Mouse (Mus musculus) MEL (cell line): ENCODE measurements around the gene Mydgf. TPM values are rescaled to one million over a fixed set of nuclear protein-coding genes. Genes with fewer than 3 reads are reported as not detected.

Source experiments
- DNase-seq: peaks from one replicate; pipeline ENCODE4 v3.0.0; 2011; ENCODE audit warnings: low read depth, low spot score
- H3K27ac ChIP-seq: 2 replicates; pipeline ENCODE4 v1.5.1; 2012; ENCODE audit warnings: low read depth, mild to moderate bottlenecking, control low read depth, low read length, moderate library complexity; ENCODE audit not compliant: control insufficient read depth
- H3K27me3 ChIP-seq, 2 experiments: fragments of 150-350 bp in 1 of 2; sonication (generic) in 1 of 2; 2 replicates each; pipeline ENCODE4 v1.6.1; 2012; ENCODE audit warnings: low read length in 2 of 2, mild to moderate bottlenecking in 2 of 2, improper control_type of control experiment in 1 of 2, moderate library complexity in 1 of 2; ENCODE audit not compliant: insufficient read depth in 2 of 2, control insufficient read depth in 1 of 2
- H3K36me3 ChIP-seq, 2 experiments: 2 replicates each; pipeline ENCODE4 v1.6.1; 2012 to 2014; ENCODE audit warnings: low read length in 2 of 2, improper control_type of control experiment in 1 of 2, inconsistent platforms in 1 of 2, mild to moderate bottlenecking in 1 of 2; ENCODE audit not compliant: insufficient read depth in 2 of 2, control insufficient read depth in 1 of 2
- H3K4me1 ChIP-seq, 2 experiments: fragments of 150-350 bp in 1 of 2; sonication (generic) in 1 of 2; 2 replicates each; pipeline ENCODE4 v1.6.1; 2012; ENCODE audit warnings: low read length in 2 of 2, improper control_type of control experiment in 1 of 2, mild to moderate bottlenecking in 1 of 2; ENCODE audit not compliant: insufficient read depth in 2 of 2, control insufficient read depth in 1 of 2
- H3K4me3 ChIP-seq, 2 experiments: fragments of 150-350 bp in 1 of 2; sonication (generic) in 1 of 2; 2 replicates each; pipeline ENCODE4 v1.5.1; 2012; ENCODE audit warnings: low read depth in 2 of 2, low read length in 2 of 2, mild to moderate bottlenecking in 2 of 2, moderate library complexity in 2 of 2, control low read depth in 1 of 2, improper control_type of control experiment in 1 of 2; ENCODE audit not compliant: control insufficient read depth in 1 of 2, insufficient read depth in 1 of 2
- H3K79me2 ChIP-seq: 2 replicates; pipeline ENCODE4 v1.6.1; 2012; ENCODE audit warnings: mild to moderate bottlenecking, low read length, moderate library complexity; ENCODE audit not compliant: control insufficient read depth, poor library complexity, insufficient read depth
- H3K9ac ChIP-seq: 2 replicates; pipeline ENCODE4 v1.6.1; 2012; ENCODE audit warnings: low read depth, mild to moderate bottlenecking, control low read depth, low read length, moderate library complexity; ENCODE audit not compliant: control insufficient read depth, poor library complexity, severe bottlenecking
- H3K9me3 ChIP-seq: fragments of 150-350 bp; sonication (generic); replicated peaks from 2 replicates; pipeline ENCODE4 v1.6.1; 2012; ENCODE audit warnings: mild to moderate bottlenecking, low read length, improper control_type of control experiment, moderate library complexity; ENCODE audit not compliant: insufficient read depth
- E2F4 ChIP-seq: IDR thresholded peaks from 2 replicates; pipeline ENCODE4 v1.6.1; 2011; ENCODE audit warnings: low read depth, low read length, improper control_type of control experiment, borderline replicate concordance
- GABPA ChIP-seq: IDR thresholded peaks from 2 replicates; pipeline ENCODE4 v1.6.1; 2012; ENCODE audit warnings: low read depth, mild to moderate bottlenecking, inconsistent platforms, low read length, improper control_type of control experiment, moderate library complexity
- JUND ChIP-seq: IDR thresholded peaks from 2 replicates; pipeline ENCODE4 v1.6.1; 2011; ENCODE audit warnings: low read depth, mild to moderate bottlenecking, improper control_type of control experiment, low read length
- KAT2A ChIP-seq: conservative IDR thresholded peaks from 2 replicates; pipeline ENCODE4 v1.6.1; 2012; ENCODE audit warnings: low read depth, low read length, improper control_type of control experiment, inconsistent platforms
- MAFK ChIP-seq: IDR thresholded peaks from 2 replicates; pipeline ENCODE4 v1.6.1; 2011; ENCODE audit warnings: low read depth, mild to moderate bottlenecking, low read length, improper control_type of control experiment, borderline replicate concordance
- MAX ChIP-seq: IDR thresholded peaks from 2 replicates; pipeline ENCODE4 v1.6.1; 2011; ENCODE audit warnings: low read length, improper control_type of control experiment
- MEF2A ChIP-seq: IDR thresholded peaks from 2 replicates; pipeline ENCODE4 v1.6.1; 2014; ENCODE audit warnings: low read depth, mild to moderate bottlenecking, inconsistent platforms, low read length, improper control_type of control experiment; ENCODE audit not compliant: poor library complexity, insufficient replicate concordance, severe bottlenecking; ENCODE audit errors: extremely low read depth
- POLR2AphosphoS2 ChIP-seq: IDR thresholded peaks from 2 replicates; pipeline ENCODE4 v1.6.1; 2011; ENCODE audit warnings: low read length, improper control_type of control experiment
- RAD21 ChIP-seq: IDR thresholded peaks from 2 replicates; pipeline ENCODE4 v1.6.1; 2011; ENCODE audit warnings: mild to moderate bottlenecking, low read depth, low read length, improper control_type of control experiment
- SIN3A ChIP-seq: IDR thresholded peaks from 2 replicates; pipeline ENCODE4 v1.6.1; 2012; ENCODE audit warnings: low read length, improper control_type of control experiment, inconsistent platforms
- UBTF ChIP-seq: IDR thresholded peaks from 2 replicates; pipeline ENCODE4 v1.6.1; 2012; ENCODE audit warnings: low read depth, mild to moderate bottlenecking, inconsistent platforms, low read length, improper control_type of control experiment, moderate library complexity, borderline replicate concordance; ENCODE audit not compliant: insufficient read depth
- ZC3H11A ChIP-seq: IDR thresholded peaks from 2 replicates; pipeline ENCODE4 v1.6.1; 2012; ENCODE audit warnings: low read depth, mild to moderate bottlenecking, inconsistent platforms, low read length, improper control_type of control experiment
- ZMIZ1 ChIP-seq: IDR thresholded peaks from 2 replicates; pipeline ENCODE4 v1.6.1; 2012; ENCODE audit warnings: low read depth, mild to moderate bottlenecking, inconsistent platforms, low read length, improper control_type of control experiment, moderate library complexity
- ZNF384 ChIP-seq: IDR thresholded peaks from 2 replicates; pipeline ENCODE4 v1.6.1; 2012; ENCODE audit warnings: low read depth, mild to moderate bottlenecking, inconsistent platforms, low read length, improper control_type of control experiment
- polyA plus RNA-seq, 2 experiments: library from polyadenylated mRNA; stranded (reverse) in 1 of 2; unstranded in 1 of 2; fragments of >175 nt in 1 of 2; fragments of >200 nt in 1 of 2; gene quantifications; 2 replicates each; pipeline versions ENCODE4 v1.2.1 to v1.2.4; 2012; ENCODE audit warnings: low replicate concordance in 2 of 2, low read depth in 1 of 2; ENCODE audit not compliant: insufficient read length in 2 of 2, insufficient read depth in 1 of 2, missing spikeins in 1 of 2
- total RNA-seq: library from RNA; depleted of rRNA; stranded (reverse); fragments of 300-350 nt; gene quantifications from 2 replicates; pipeline ENCODE4 v1.2.3, GENCODE M21; 2012

The Mydgf gene
- total and polyA plus RNA-seq, 3 experiments, result 117 to 137 TPM; not detected in 1

DNA sequence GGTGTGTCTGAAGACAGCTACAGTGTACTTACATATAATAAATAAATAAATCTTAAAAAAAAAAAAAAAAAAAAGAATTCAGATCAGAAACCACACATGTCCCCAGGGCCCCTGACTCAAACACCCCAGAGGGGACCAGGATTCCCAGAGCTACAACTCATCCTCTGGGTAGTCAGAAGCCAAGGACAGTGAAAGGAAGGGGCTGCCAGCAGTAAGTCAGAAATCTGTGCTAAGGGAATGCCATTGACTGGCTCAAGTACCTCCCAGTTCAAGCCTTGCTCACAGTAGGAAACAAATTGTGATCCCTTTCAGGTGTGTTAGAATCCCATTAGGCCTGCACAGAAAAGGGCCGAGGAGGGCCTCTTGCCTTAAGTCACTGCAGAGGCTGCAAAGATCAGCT lies 30.5 kb upstream of the Mydgf start:
- Histone ChIP-seq H3K27ac (no peak overlapping the region), H3K9ac (no peak overlapping the region), H3K36me3 (peaks cover 2 to 3% of the 10 kb centered on the region in 2 experiments; a peak in 2 of 4 replicates), H3K79me2 (peaks cover 13% of the 10 kb centered on the region), H3K4me1 (peaks cover 0 to 14% of the 10 kb centered on the region in 2 experiments; a peak in 3 of 4 replicates), H3K27me3 (no peaks in the 10 kb centered on the region), H3K4me3 (no peak overlapping the region), H3K9me3 (no peaks in the 10 kb centered on the region)
- TF ChIP-seq E2F4, result no peak
- no peak for DNase-seq

- Histone ChIP-seq H3K27me3 (no peaks in the 10 kb centered on the region), H3K27ac (no peak overlapping the region)
- no peak for TF ChIP-seq E2F4
- TF ChIP-seq RAD21, result no peak
- TF ChIP-seq ZNF384, result no peak
- TF ChIP-seq JUND, result no peak
- TF ChIP-seq KAT2A, result no peak
- TF ChIP-seq, all 39 proteins: peak for 0
- no peak for DNase-seq
- Histone ChIP-seq H3K4me3 (no peak overlapping the region), H3K9ac (no peak overlapping the region), H3K4me1 (peaks cover 0 to 9% of the 10 kb centered on the region in 2 experiments; a peak in 1 of 4 replicates), H3K79me2 (peaks cover 7% of the 10 kb centered on the region; the same call in 1 of the 2 replicates), H3K36me3 (peaks cover under 1 to 2% of the 10 kb centered on the region in 2 experiments; a peak in 2 of 4 replicates), H3K9me3 (no peaks in the 10 kb centered on the region)
These were observed 29.0 kb upstream of the Mydgf start for GRCm38 (mm10) chr17:56212676-56213075.

- Histone ChIP-seq H3K9me3 (no peaks in the 10 kb centered on the region), H3K4me1 (no peaks in the 10 kb centered on the region), H3K9ac (no peak overlapping the region), H3K79me2 (no peaks in the 10 kb centered on the region), H3K4me3 (no peak overlapping the region), H3K27ac (no peak overlapping the region), H3K36me3 (peaks cover 0 to 2% of the 10 kb centered on the region in 2 experiments; a peak in 1 of 4 replicates), H3K27me3 (no peaks in the 10 kb centered on the region)
- DNase-seq, result no peak
- no peak for TF ChIP-seq ZC3H11A
- no peak for TF ChIP-seq ZMIZ1
- no peak for TF ChIP-seq MEF2A
- no peak for TF ChIP-seq UBTF
- TF ChIP-seq POLR2AphosphoS2, result no peak
- no peak for TF ChIP-seq MAX
- no peak for TF ChIP-seq SIN3A
- TF ChIP-seq GABPA, result no peak
- no peak for TF ChIP-seq MAFK
These were observed 27.4 kb upstream of the Mydgf start for GRCm38 (mm10) chr17:56211090-56211489.
